Mouse (Mus musculus) urinary bladder, postnatal 0 days (tissue): ENCODE measurements around the gene Tsga10ip. TPM values are rescaled to one million over a fixed set of nuclear protein-coding genes. Genes with fewer than 3 reads are reported as not detected.

Experiments
- polyA plus RNA-seq: library from polyadenylated mRNA; unstranded; fragments of >200 nt; fragmentation: Nextera tagmentation; extraction: Ambion mirVana; gene quantifications from 2 replicates; pipeline ENCODE4 v1.2.1, GENCODE M21; 2015

Tsga10ip gene
- not detected in 2 replicates for polyA plus RNA-seq

GRCm38 (mm10) chr19:5402293-5402692, at the start of gene Tsga10ip:
Gene Tsga10ip, minus strand, starts transcription at chr19:5402526.

GRCm38 (mm10) chr19:5447515-5448353, 45.4 kb upstream of the Tsga10ip start, which contains the start of gene Fosl1:
Gene Fosl1, plus strand, starts transcription at chr19:5447547.

GRCm38 (mm10) chr19:5424782-5425741, 22.7 kb upstream of the Tsga10ip start, which contains the start of the genes Drap1 and AI837181:
Gene Drap1, minus strand, starts transcription at chr19:5424979.
Gene AI837181, plus strand, starts transcription at chr19:5425144.

GRCm38 (mm10) chr19:5388588-5389242, 13.6 kb downstream of the Tsga10ip start, which contains the start of gene Sart1:
Gene Sart1, minus strand, starts transcription at chr19:5388703.

GRCm38 (mm10) chr19:5367053-5367359, 35.3 kb downstream of the Tsga10ip start, which contains the start of gene Banf1:
Gene Banf1, minus strand, starts transcription at chr19:5367168.

GRCm38 (mm10) chr19:5366175-5367052, 35.9 kb downstream of the Tsga10ip start, which contains the start of gene Eif1ad:
Gene Eif1ad, plus strand, starts transcription at chr19:5366741.

GRCm38 (mm10) chr19:5349502-5349873, 52.8 kb downstream of the Tsga10ip start, which contains the start of gene Cst6:
Gene Cst6, minus strand, starts transcription at chr19:5349574.

Other genes starting within 250 kb of the Tsga10ip start
- gene Pacs1, start 129.4 kb downstream of the Tsga10ip start, polyA plus RNA-seq: 8.8 and 10.0 TPM in 2 replicates
- gene Sf3b2, start 107.1 kb downstream of the Tsga10ip start, polyA plus RNA-seq: 155 and 159 TPM in 2 replicates
- 0.33 and 0.35 TPM in 2 replicates for gene Gal3st3, start 104.2 kb downstream of the Tsga10ip start, polyA plus RNA-seq
- not detected in 2 replicates for gene Catsper1, start 66.8 kb downstream of the Tsga10ip start, polyA plus RNA-seq
- 5.3 and 6.6 TPM in 2 replicates for gene Cst6, start 53.0 kb downstream of the Tsga10ip start, polyA plus RNA-seq
- 25.2 and 27.2 TPM in 2 replicates for gene Eif1ad, start 35.8 kb downstream of the Tsga10ip start, polyA plus RNA-seq
- 266 and 286 TPM in 2 replicates for gene Banf1, start 35.4 kb downstream of the Tsga10ip start, polyA plus RNA-seq
- gene Sart1, start 13.8 kb downstream of the Tsga10ip start, polyA plus RNA-seq: 33.0 and 39.0 TPM in 2 replicates
- gene Drap1, start 22.5 kb upstream of the Tsga10ip start, polyA plus RNA-seq: 234 and 246 TPM in 2 replicates
- gene AI837181, start 22.6 kb upstream of the Tsga10ip start, polyA plus RNA-seq: 45.6 and 53.5 TPM in 2 replicates
- 0.61 and 1.6 TPM in 2 replicates for gene Fosl1, start 45.0 kb upstream of the Tsga10ip start, polyA plus RNA-seq
- 15.1 and 16.5 TPM in 2 replicates for gene Ccdc85b, start 55.4 kb upstream of the Tsga10ip start, polyA plus RNA-seq
- 78.4 and 88.2 TPM in 2 replicates for gene Fibp, start 58.1 kb upstream of the Tsga10ip start, polyA plus RNA-seq
- 0.16 and 0.62 TPM in 2 replicates for gene Ctsw, start 66.0 kb upstream of the Tsga10ip start, polyA plus RNA-seq
- gene Efemp2, start 71.4 kb upstream of the Tsga10ip start, polyA plus RNA-seq: 118 and 128 TPM in 2 replicates
- 23.1 and 28.7 TPM in 2 replicates for gene Mus81, start 85.9 kb upstream of the Tsga10ip start, polyA plus RNA-seq
- gene Cfl1, start 87.9 kb upstream of the Tsga10ip start, polyA plus RNA-seq: 1,724 and 1,857 TPM in 2 replicates
- gene 1700020D05Rik, start 101.3 kb upstream of the Tsga10ip start, polyA plus RNA-seq: 0.27 TPM in 1 of 2 replicates, not detected in the other
- 4.8 and 6.5 TPM in 2 replicates for gene Snx32, start 108.0 kb upstream of the Tsga10ip start, polyA plus RNA-seq
- gene Ovol1, start 158.1 kb upstream of the Tsga10ip start, polyA plus RNA-seq: 2.6 and 3.4 TPM in 2 replicates
- gene Ap5b1, start 165.5 kb upstream of the Tsga10ip start, polyA plus RNA-seq: 6.1 and 6.2 TPM in 2 replicates
- 45.5 and 58.5 TPM in 2 replicates for gene Rnaseh2c, start 199.3 kb upstream of the Tsga10ip start, polyA plus RNA-seq
- 31.9 and 33.2 TPM in 2 replicates for gene Kat5, start 207.7 kb upstream of the Tsga10ip start, polyA plus RNA-seq
- gene Rela, start 235.0 kb upstream of the Tsga10ip start, polyA plus RNA-seq: 38.5 and 43.5 TPM in 2 replicates